Mouse (Mus musculus): ENCODE measurements at regions not wholly inside any gene's neighbourhood (a gene's known extent, or its start where the extent isn't known, plus 50 kb on each side); places are given as distances from the start of the nearest gene placed in this dataset.

DNA sequence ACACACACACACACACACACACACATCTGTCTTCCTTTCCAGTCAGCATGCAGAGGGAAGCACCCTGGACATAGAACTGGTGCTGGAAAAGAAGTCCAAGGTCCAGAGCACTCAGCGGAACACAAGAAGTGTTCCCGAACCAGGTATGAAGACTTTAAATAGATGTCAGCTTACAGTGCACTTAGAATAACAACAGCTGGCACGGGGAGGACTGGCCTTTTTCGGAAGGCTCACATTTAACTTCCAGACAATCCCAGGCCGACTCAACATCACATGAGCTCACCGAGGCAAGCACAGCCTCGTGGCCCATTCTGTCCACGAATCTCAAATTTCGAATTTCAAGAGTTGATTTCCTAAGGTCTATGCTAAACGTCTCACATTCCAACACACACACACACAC is 70.9 kb upstream of the Slc25a33 start:
- DNase-seq: no peak

- DNase-seq: no peak
Observed at GRCm38 (mm10) chr4:149843736-149844135, 69.7 kb upstream of the Slc25a33 start.

GRCm38 (mm10) chr4:149842906-149843305 is 68.8 kb upstream of the Slc25a33 start:
- DNase-seq: no peak

DNA sequence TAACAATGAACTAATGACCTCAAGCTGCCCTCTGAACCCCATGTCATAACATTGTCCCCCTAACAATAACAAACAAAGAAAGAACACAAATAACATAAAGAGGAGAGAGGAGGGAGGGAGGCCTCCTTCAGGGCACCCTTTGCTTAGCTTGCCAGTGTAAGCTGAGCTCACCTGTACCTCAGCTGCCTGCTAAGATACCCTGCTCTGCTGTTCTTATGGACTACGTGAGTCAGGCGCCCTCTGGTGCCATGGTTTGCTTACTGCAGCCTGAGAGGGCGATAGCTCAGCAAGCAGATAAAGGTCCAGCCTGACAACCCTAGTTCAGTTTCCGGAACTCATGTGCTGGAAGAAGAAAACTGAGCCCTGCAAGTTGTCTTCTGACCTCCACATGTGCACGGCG is 67.8 kb upstream of the Slc25a33 start:
- peak; percentile 59 to 64 for DNase-seq

- DNase-seq: peak; percentile 63 to 68
Observed at GRCm38 (mm10) chr4:149840511-149841292, 66.6 kb upstream of the Slc25a33 start.

DNA sequence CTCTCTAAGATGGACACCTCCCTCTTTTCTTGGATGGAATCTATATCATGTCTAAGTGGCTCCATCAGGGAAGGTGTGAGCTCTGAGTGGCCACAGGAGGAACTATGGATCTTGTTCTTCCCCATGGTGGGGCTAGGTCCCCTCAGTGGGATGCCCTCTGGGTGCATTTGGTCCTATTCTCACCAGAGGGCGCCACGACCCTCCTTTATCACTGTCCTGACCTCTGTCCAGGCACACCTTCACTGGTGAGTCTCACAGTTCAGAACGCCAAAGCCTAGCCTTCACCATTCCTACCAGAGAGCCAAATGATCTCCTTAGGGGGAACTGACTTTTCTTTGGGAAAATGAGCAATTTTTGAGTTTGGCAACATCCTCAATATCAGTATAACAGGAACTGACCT is 64.6 kb upstream of the Slc25a33 start:
- DNase-seq: peak; percentile 50 to 60

- DNase-seq: no peak
Observed at GRCm38 (mm10) chr4:149834646-149835156, 60.6 kb upstream of the Slc25a33 start.

DNA sequence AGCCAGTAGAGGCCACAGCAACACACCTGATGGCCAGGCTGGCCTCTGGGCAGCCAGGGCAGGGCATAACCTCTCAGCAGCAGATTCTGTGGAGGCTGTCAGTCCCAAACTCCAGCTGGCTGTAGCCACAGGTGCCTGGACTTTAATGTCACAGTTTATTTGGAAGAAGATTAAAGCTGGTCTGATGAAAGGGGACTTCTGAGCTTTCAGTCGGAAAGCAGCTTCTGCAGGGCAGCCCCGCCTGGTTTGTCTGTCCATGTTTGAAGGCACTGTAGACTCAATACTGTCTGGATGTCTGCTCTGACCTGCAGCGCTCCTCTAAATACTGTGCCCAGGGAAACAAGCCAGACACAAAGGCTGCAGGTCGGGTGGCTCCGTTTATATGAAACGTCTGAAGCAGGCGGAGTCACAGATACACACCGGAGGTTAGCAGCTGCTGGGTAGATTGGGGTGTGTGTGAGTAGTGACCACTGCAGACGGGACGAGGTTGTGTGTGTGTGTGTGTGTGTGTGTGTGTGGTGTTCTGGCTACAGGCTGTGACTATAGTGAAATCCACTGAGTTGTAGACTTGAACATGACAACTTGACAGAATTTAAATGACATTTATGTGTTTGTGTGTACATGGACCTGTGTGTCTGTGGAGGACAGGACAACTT is 58.5 kb upstream of the Slc25a33 start:
- DNase-seq: no peak

DNA sequence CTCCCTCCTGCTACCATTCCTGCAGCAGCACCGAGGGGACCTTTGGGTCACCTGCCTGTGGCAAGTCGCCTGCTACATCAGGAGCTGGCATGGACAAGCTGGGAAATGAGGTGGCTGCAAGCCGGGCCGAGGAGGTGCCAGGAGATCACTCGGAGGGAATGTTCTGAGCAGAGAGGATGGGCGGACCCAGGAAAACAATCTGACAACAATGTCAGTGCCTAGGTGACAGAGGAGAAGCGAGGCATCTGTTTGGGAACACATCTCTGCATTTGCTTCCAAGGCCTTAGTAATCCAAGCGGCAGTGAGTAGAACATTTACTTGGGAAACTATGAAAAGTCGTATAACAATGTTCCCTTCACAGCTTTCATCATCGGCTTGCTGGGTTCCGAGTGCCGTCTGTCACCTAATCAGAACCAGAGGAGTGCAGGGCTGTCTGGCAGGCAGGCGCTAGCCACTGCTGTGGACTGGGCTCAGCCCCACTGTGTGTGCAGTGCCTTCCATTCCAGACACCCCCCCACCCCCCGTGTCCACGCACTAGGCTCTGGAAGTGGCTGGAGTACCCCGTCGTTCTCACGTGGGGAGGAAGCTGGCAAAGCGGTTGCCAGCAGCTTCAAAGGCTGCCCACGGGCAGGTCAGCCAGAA is 56.6 kb upstream of the Slc25a33 start:
- DNase-seq: peak; percentile 51 to 79

GRCm38 (mm10) chr4:149829964-149830363 is 55.9 kb upstream of the Slc25a33 start:
- no peak for DNase-seq

GRCm38 (mm10) chr4:149827784-149828183 is 53.7 kb upstream of the Slc25a33 start:
- no peak for DNase-seq
